Mouse (Mus musculus) lung, adult 2 months (tissue): ENCODE results near the gene Znrf4. TPM values are rescaled to one million over a fixed set of nuclear protein-coding genes. Genes with fewer than 3 reads are reported as not detected.
A peak's percentile ranks its signal among the peaks of the same experiment; 100 is the strongest.
"Not testable (repeated sequence)": the region's sequence is repeated elsewhere in the genome, so short reads cannot be mapped to it uniquely, and the experiment has no call there.

Experiments
- DNase-seq: peaks from one replicate; pipeline ENCODE4 v3.0.0; 2022
- H3K4me1 ChIP-seq: fragments of 200-500 bp; 2 replicates; pipeline ENCODE4 v1.6.1; 2011; ENCODE audit warnings: low read length; ENCODE audit not compliant: control insufficient read depth, insufficient read depth
- H3K4me3 ChIP-seq: fragments of 200-500 bp; replicated peaks from 2 replicates; pipeline ENCODE3; 2011; ENCODE audit warnings: low read depth, mild to moderate bottlenecking, control low read depth, low read length; ENCODE audit errors: extremely low read depth
- CTCF ChIP-seq: fragments of 200-500 bp; IDR thresholded peaks from 2 replicates; pipeline ENCODE4 v1.5.1; 2011; ENCODE audit warnings: mild to moderate bottlenecking, low read length, control low read depth; ENCODE audit not compliant: insufficient read depth
- POLR2A ChIP-seq: fragments of 200-500 bp; IDR thresholded peaks from 2 replicates; pipeline ENCODE4 v1.6.1; 2011; ENCODE audit warnings: low read depth, mild to moderate bottlenecking, control low read depth, low read length, borderline replicate concordance; ENCODE audit errors: extremely low read depth
- WGBS: fragments of 180-500 bp; shearing (Covaris S2); methylation state at CpG from one replicate; pipeline ENCODE4 v1.1.7; 2018; 5-methylcytosine and 5-hydroxymethylcytosine counted together
- polyA plus RNA-seq: library from polyadenylated mRNA; depleted of rRNA; stranded (reverse); fragments of >200 nt; gene quantifications from 2 replicates; pipeline ENCODE4 v1.2.3, GENCODE M21; 2012

Gene Znrf4
- polyA plus RNA-seq, 1 experiment = 0.17 TPM

DNA sequence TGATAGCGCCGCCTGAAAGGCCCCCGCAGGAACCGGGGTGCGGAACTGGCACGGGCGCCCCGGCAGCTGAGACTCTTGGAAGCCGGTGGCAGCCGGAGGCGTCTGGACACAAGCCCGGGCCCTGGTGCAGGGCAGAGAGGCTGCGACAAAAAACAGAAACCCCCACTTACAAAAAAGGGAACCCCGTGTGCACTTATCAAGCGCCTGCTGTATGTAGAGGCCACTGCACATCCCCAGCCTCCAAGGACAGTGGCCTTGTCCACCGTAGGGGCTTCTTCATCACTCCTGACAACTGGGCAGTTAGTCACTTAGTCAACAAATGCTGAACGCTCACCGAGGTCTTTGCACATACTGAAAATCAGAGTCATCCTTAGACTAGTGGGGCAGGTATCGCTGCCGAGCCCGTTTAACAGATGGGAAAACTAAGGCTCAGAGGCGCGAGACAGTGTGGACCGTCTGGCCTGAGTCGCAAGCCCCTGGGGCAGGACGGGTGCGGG lies 1.7 kb downstream of the Znrf4 start:
- no peak overlapping the region for H3K4me3 ChIP-seq
- no peaks in the 10 kb centered on the region for H3K4me1 ChIP-seq
- 19% methylated on average over 27 of the region's 27 CpGs for WGBS
- TF ChIP-seq POLR2A = no peak
- no peak for TF ChIP-seq CTCF
- no peak for DNase-seq

DNA sequence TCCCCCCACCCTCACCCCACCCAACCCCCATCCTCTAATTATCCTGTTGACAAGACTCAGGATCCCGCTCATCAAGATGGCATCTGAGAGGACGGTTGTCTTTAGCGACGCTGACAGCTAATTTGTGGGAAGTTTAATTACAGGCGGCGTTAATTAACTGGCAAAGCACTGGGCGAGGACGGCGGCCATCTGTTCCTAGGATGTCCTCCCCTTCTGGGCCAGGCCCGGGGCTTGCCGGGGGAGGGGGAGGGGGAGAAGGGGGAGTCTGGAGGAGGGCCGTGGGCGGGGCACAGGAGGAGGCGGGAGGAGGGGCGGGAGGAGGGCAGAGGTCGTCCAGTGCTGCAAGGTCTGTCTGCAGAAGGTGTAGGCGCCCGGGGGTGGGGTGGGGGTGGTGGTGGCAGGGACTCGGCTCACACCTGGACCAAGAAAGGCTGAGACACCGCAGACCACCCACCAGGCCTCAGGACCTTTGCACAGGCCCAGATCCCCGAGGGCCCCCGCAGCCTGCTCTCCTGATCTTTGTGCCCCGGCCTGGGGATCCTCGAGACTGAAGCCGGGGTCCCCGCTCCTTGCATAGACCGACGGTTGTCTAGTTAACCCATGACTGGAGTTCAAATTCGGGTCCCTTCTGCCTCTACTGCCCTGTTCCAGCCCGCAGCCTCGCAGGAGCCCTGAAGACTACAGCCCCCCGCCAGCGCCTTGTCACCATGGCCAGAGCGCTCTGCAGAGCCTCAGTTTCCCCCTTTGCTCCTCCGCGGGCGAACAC lies 2.3 kb downstream of the Znrf4 start:
- WGBS = 12% methylated on average over 33 of the region's 37 CpGs
- H3K4me3 ChIP-seq = no peak overlapping the region
- H3K4me1 ChIP-seq = no peaks in the 10 kb centered on the region
- no peak for DNase-seq
- TF ChIP-seq CTCF = no peak
- no peak for TF ChIP-seq POLR2A

DNA sequence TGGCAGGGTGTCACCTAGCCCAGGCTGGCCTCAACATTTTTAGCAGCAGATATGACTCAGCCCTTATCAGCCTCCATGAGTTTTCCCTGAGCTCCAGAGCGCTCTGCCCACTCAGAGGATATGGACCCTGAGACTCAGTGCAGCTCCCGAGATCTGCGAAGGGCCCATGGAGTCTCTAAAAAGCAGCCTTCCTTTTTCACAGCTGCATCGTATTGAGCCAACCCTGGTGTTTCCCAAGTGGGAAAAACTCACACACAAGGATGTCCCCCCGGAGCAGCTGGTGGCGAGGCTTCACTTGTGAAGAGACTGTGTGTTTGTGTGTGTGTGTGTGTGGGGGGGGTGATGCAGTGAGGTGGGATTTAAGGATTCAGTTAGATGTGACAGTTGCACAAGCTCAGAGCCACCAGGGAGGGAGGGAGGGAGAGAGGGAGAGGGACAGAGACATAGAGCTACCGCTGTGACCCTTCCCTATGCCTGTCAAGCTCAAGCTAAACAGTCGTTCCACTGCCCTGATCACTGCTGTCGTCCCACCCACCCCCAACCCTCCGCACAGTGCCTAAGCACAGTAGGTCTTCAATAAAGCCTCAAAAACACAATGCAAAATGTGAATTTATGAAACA lies 3.1 kb downstream of the Znrf4 start:
- no peak for TF ChIP-seq POLR2A
- TF ChIP-seq CTCF = no peak
- no peak for DNase-seq
- no peak overlapping the region for H3K4me3 ChIP-seq
- WGBS = 48% methylated on average over 10 of the region's 10 CpGs
- H3K4me1 ChIP-seq = no peaks in the 10 kb centered on the region

DNA sequence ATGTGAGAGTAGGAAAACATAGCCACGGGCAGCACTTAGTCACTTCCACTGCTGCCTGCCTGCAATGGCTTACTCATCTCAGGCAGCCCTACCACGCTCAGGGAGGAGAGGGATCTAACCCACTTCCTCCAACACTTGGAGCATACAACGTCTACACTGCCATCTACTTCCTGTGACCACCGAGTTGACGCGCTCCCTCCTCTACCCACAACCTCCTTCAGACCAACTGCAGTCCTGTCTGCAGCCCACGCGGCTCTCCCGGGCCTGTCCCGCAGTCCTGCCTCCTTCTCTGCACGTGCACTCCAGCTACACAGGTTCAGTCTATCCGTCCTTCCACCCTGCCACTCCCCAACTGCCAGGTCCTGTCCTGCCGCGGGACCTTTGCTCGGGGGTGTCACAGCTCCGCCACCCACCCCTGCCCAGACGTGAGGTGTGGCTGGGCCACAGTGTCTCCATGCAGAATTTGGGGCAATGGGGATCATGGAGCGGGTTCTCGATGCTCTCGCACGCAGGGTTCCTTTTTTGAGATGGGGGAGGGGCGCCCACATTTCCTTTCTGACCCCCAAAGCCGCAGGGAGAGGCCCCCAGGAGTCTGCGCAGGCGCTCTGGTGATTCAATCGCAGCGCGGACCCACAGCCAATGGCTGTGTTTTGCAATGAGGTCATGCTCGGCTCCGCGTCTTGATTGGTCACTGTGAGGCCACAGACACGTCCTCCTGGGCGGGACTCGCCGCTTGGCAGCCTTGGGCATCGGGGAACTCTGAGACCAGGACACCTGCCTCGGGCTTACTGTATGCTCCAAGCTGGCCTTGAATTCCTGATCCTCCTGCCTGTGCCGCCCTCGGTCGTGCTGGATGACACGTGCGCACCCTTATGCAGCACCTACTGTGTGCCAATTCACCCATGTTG lies 4.8 kb downstream of the Znrf4 start:
- WGBS = under 1% methylated on average over 42 of the region's 42 CpGs
- peak overlapping the region; percentile 74 for H3K4me3 ChIP-seq
- DNase-seq = peak; percentile 90
- no peaks in the 10 kb centered on the region for H3K4me1 ChIP-seq
- TF ChIP-seq CTCF (no peak), POLR2A (peak; percentile 22; the same call in 1 of the 2 replicates)

DNA sequence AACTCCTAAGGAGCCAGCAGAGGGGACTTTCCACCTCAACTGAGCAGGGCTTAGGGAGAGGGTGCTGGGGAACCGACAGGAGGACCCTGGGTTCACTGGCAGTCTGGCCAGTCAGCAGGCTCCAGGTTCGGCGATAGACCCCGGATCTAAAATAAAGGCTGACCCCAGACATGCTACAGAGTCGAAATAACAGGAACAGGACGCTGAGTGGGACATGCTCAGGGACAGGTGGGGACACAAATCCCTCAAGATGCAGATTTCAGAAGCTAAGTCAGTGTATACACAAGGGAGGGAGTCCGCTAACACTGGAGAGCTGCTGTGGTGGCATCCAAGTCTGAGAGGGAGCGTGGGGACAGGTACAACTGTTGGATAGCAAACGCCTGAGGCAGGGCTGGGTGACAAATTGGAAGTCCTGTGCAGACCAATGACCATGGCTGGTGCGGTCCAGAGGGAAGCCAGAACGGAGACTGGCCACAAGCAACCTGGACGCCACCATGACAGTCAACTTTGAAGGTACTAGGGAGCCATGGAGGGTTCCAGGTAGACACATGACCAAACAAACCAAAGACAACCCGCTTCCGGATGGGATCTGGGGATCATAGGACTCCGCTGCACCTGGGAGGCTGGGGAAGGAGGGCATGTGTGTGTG lies 5.7 kb downstream of the Znrf4 start:
- no peak for DNase-seq
- Histone ChIP-seq H3K4me3 (no peak overlapping the region), H3K4me1 (no peaks in the 10 kb centered on the region)
- WGBS = 61% methylated on average over 15 of the region's 15 CpGs
- no peak for TF ChIP-seq POLR2A
- TF ChIP-seq CTCF = no peak

DNA sequence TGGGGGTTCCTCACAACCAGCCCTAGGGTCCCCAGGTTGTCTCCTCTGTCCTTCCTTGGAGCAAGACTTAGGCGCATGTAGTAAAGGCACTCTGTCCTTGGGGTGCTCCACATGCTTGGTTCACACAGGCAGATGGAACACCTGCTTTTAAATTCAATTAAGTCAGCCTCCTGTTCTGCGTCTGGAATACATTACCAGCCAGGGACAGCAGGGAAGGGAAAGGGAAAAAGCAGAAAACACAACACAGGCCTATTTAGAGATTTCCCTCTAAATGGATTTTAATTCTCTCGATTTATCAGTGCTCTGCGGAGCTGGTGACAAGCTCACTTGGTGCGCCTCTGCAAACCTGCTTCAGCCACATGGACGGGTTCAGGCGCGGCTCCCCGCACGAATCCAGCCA lies 6.8 kb downstream of the Znrf4 start:
- TF ChIP-seq POLR2A (no peak), CTCF (no peak)
- no peak for DNase-seq
- Histone ChIP-seq H3K4me3 (no peak overlapping the region), H3K4me1 (no peaks in the 10 kb centered on the region)
- 90% methylated on average over 10 of the region's 10 CpGs for WGBS

DNA sequence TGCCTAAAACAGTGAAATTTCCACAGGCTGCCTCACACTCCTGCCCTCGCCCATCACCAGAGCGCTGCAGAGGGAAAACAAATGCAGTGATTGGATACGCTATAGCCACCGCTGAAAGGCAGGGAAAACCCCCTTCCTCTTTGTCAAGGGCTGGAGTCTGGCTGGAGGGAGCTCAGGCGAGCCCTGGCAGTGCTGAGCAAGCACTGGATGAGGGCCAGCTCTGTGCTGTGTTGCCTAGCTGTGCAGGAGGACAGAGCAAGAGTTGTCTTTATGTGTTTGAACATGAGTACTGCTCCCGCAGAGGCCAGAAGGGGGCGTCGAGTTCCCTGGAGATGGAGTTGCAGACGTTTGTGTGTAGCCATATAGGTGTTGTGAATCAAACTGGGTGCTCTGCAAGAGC lies 9.7 kb downstream of the Znrf4 start:
- Histone ChIP-seq H3K4me3 (no peak overlapping the region), H3K4me1 (no peaks in the 10 kb centered on the region)
- 24% methylated on average over 9 of the region's 9 CpGs for WGBS
- DNase-seq = no peak
- TF ChIP-seq CTCF = no peak

DNA sequence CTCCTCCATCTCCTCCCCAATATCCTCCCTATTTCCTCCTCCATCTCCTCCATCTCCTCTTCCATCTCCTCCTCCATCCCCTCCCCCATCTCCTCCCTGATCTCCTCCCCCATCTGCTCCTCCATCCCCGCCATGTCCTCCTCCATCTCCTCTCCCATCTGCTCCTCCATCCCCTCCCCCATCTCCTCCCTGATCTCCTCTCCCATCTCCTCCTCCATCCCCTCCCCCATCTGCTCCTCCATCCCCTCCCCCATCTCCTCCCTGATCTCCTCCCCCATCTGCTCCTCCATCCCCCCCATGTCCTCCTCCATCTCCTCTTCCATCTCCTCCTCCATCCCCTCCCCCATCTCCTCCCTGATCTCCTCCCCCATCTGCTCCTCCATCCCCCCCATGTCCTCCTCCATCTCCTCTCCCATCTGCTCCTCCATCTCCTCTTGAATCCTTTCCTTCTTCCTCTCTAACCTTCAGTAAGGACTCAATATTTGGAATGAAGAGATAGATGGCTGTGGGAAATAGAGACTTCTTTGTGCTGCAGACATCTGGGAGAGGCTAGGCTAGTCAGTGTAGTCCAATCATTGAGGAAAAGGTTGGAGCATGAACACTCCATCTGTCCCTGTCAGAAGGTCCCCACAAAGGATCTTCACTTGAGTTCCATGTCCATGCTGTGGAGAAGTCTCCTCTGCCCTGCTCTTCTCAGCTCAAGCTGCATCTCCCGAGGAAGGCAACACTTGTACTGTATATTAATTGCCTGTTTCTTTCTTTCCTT lies 10.4 kb downstream of the Znrf4 start:
- H3K4me3 ChIP-seq, DNase-seq, H3K4me1 ChIP-seq: not testable (repeated sequence)
- 58% methylated on average over 2 of the region's 2 CpGs for WGBS
